Comparison of ENCODE assay signal across 10 mouse cellular contexts in genomic region chr4:140689873-140690655, GRCm38 (mm10). TPM values are rescaled to one million over a fixed set of nuclear protein-coding genes. Genes with fewer than 3 reads are reported as not detected.
DNase-seq lines count a peak whose midpoint lies in the region; ATAC-seq lines count a peak whose summit lies in the region.
"Had no signal": no experiment of that assay in that cellular context is flagged by ENCODE, and none has a peak within 500 bp of the region (broad histone marks: within the 10 kb centered on the region; RNA-seq: fewer than 3 reads in every experiment).

No protein-coding gene starts in this region.

- no peak for DNase-seq in heart, postnatal 14 days
- peak; percentile 70 for DNase-seq in CD4-positive, CD25-positive, alpha-beta regulatory T cell, adult 2 months (ENCODE audit: low read depth, low spot score)
- DNase-seq in splenic B cell, adult 2 months (ENCODE audit: low read depth, low spot score), result peak; percentile 64
- DNase-seq in right cerebral cortex, postnatal 10 days (ENCODE audit: low spot score in 2 of 2), result no peak
- no peak for DNase-seq in gastrocnemius, adult 8-10 months (ENCODE audit: low spot score in 2 of 2)
- DNase-seq: heart, postnatal 36 days; kidney, postnatal 4 days had no signal

- no peak overlapping the region for H3K4me3 ChIP-seq in heart, embryonic 14.5 days (ENCODE audit: control insufficient read depth in 1 of 2, insufficient read depth in 1 of 2, low read depth in 1 of 2, low read length in 2 of 2)
- no peak overlapping the region for H3K4me3 ChIP-seq in hindbrain, embryonic 12.5 days

- no peak overlapping the region for H3K27ac ChIP-seq in heart, embryonic 14.5 days (replicated peaks in 1 of 2; ENCODE audit: control insufficient read depth in 1 of 2, insufficient read depth in 1 of 2, low read depth in 2 of 2, low read length in 2 of 2)
- H3K27ac ChIP-seq in hindbrain, embryonic 12.5 days, result no peak overlapping the region

- WGBS in heart, embryonic 14.5 days, result 66% methylated on average over 16 of the region's 16 CpGs
- WGBS in hindbrain, embryonic 12.5 days, result 74% methylated on average over 16 of the region's 16 CpGs

- H3K9me3 ChIP-seq in heart, embryonic 14.5 days (ENCODE audit: control insufficient read depth, low read length), result no peaks in the 10 kb centered on the region
- H3K9me3 ChIP-seq in hindbrain, embryonic 12.5 days (replicated peaks), result no peaks in the 10 kb centered on the region

- H3K9ac ChIP-seq in heart, embryonic 14.5 days (ENCODE audit: low read length), result no peak overlapping the region
- H3K9ac ChIP-seq in hindbrain, embryonic 12.5 days, result no peak overlapping the region

- no peak overlapping the region for H3K4me2 ChIP-seq in heart, embryonic 14.5 days (ENCODE audit: low read length)
- H3K4me2 ChIP-seq in hindbrain, embryonic 12.5 days (replicated peaks), result no peak overlapping the region

- peaks cover 2 to 3% of the 10 kb centered on the region in 2 experiments; a peak in 1 of 4 replicates for H3K4me1 ChIP-seq in heart, embryonic 14.5 days (ENCODE audit: control insufficient read depth in 2 of 2, insufficient read depth in 2 of 2, low read length in 2 of 2)
- peaks cover 1% of the 10 kb centered on the region; the same call in 1 of the 2 replicates for H3K4me1 ChIP-seq in hindbrain, embryonic 12.5 days

- H3K36me3 ChIP-seq in heart, embryonic 14.5 days (ENCODE audit: control insufficient read depth, insufficient read depth, low read length), result no peaks in the 10 kb centered on the region
- H3K36me3 ChIP-seq in splenic B cell, adult 2 months (ENCODE audit: control insufficient read depth, insufficient read depth, low read length, poor library complexity, severe bottlenecking), result no peaks in the 10 kb centered on the region
- H3K36me3 ChIP-seq in hindbrain, embryonic 12.5 days, result no peaks in the 10 kb centered on the region

- intact Hi-C loops in heart, postnatal 14 days (cut with DNase I), result no loop called here

- no peaks in the 10 kb centered on the region for H3K27me3 ChIP-seq in heart, embryonic 14.5 days (ENCODE audit: control insufficient read depth, insufficient read depth, low read length)
- no peaks in the 10 kb centered on the region for H3K27me3 ChIP-seq in splenic B cell, adult 2 months (ENCODE audit: control insufficient read depth, insufficient read depth, low read length, poor library complexity, severe bottlenecking)
- H3K27me3 ChIP-seq in hindbrain, embryonic 12.5 days, result peaks cover 7% of the 10 kb centered on the region; the same call in 1 of the 2 replicates

- 0 out of 2 replicates have a peak, but pooled peaks have one; percentile 45 for ATAC-seq in heart, embryonic 14.5 days (ENCODE audit: insufficient number of reproducible peaks, insufficient read depth, low FRiP score, low read depth)
- ATAC-seq in erythroblast, adult 5-6 weeks (replicated peaks; ENCODE audit: low FRiP score, poor library complexity, severe bottlenecking), result peak; percentile 56; the same call in 1 of the 2 replicates
- no peak for ATAC-seq in hindbrain, embryonic 12.5 days (ENCODE audit: low FRiP score)

RNA-seq across cellular contexts. Expression of gene Rcc2, which starts 10.3 kb away (rescaled TPM):
- 15.1 and 16.1 TPM in 2 replicates for polyA plus RNA-seq in heart, embryonic 14.5 days (2014; fragmentation: Nextera tagmentation; extraction: Ambion mirVana)
- total RNA-seq in heart, postnatal 14 days (2021), result 10 to 100 TPM; 19.6 to 27.0 TPM
- total RNA-seq in erythroblast, adult 5-6 weeks (2015; ENCODE audit: low replicate concordance), result 10.6 and 17.8 TPM in 2 replicates
- total RNA-seq in erythroblast, adult 5-6 weeks (2017; ENCODE audit: low replicate concordance), result 21.0 and 24.1 TPM in 2 replicates
- 94.4 and 97.8 TPM in 2 replicates for polyA plus RNA-seq in hindbrain, embryonic 12.5 days (2016; fragmentation: Nextera tagmentation; extraction: Ambion mirVana)
- 1 to 10 TPM; 6.0 to 7.8 (median 6.4) TPM for total RNA-seq in gastrocnemius, adult 8-10 months (2022)

RNA-seq across cellular contexts. Expression of gene Arhgef10l, which starts 24.3 kb away (rescaled TPM):
- 14.2 and 15.9 TPM in 2 replicates for polyA plus RNA-seq in heart, embryonic 14.5 days (2014; fragmentation: Nextera tagmentation; extraction: Ambion mirVana)
- total RNA-seq in heart, postnatal 14 days (2021), result 10 to 100 TPM; 62.5 TPM
- 1.5 and 7.3 TPM in 2 replicates for total RNA-seq in erythroblast, adult 5-6 weeks (2015; ENCODE audit: low replicate concordance)
- 2.6 and 4.5 TPM in 2 replicates for total RNA-seq in erythroblast, adult 5-6 weeks (2017; ENCODE audit: low replicate concordance)
- polyA plus RNA-seq in hindbrain, embryonic 12.5 days (2016; fragmentation: Nextera tagmentation; extraction: Ambion mirVana), result 31.2 and 31.7 TPM in 2 replicates
- 10 to 100 TPM; 50.0 to 66.3 (median 54.8) TPM for total RNA-seq in gastrocnemius, adult 8-10 months (2022)

RNA-seq across cellular contexts. Expression of gene Padi6, which starts 52.4 kb away (rescaled TPM):
- polyA plus RNA-seq in heart, embryonic 14.5 days (2014; fragmentation: Nextera tagmentation; extraction: Ambion mirVana), result not detected in 2 replicates
- total RNA-seq in heart, postnatal 14 days (2021), result not detected
- total RNA-seq in erythroblast, adult 5-6 weeks (2015; ENCODE audit: low replicate concordance), result not detected in 2 replicates
- total RNA-seq in erythroblast, adult 5-6 weeks (2017; ENCODE audit: low replicate concordance), result not detected in 2 replicates
- polyA plus RNA-seq in hindbrain, embryonic 12.5 days (2016; fragmentation: Nextera tagmentation; extraction: Ambion mirVana), result 0.09 TPM in 1 of 2 replicates, not detected in the other
- not detected for total RNA-seq in gastrocnemius, adult 8-10 months (2022)
- total RNA-seq: heart, postnatal 36 days had no signal

Comparison
In these comparisons a context has a peak if more than half of its experiments do, and no peak if none do; other contexts are left out.
1. DNase-seq: peak in CD4-positive, CD25-positive, alpha-beta regulatory T cell, adult 2 months (single experiment) and splenic B cell, adult 2 months (single experiment); none in heart, postnatal 14 days (0 of 2), right cerebral cortex, postnatal 10 days (0 of 2) and gastrocnemius, adult 8-10 months (0 of 2).
2. RNA of gene Arhgef10l, which starts 24.3 kb away (total RNA-seq): 62.5 TPM in heart, postnatal 14 days and 50.0 to 66.3 TPM in gastrocnemius, adult 8-10 months; 1.5 to 7.3 TPM in erythroblast, adult 5-6 weeks; every median in the first group is over 4 times any median in the second.